Mouse (Mus musculus) midbrain, embryonic 15.5 days (tissue): Measurements from ENCODE around the gene Ptprb. TPM values are rescaled to one million over a fixed set of nuclear protein-coding genes. Genes with fewer than 3 reads are reported as not detected.
A peak's percentile ranks its signal among the peaks of the same experiment; 100 is the strongest.

Experiments used
- ATAC-seq: fragments of 200-750 bp; cut with Nextera tagmentation; replicated peaks from 2 replicates; pipeline ENCODE4 v1.8.0; 2017; ENCODE audit warnings: moderate TSS enrichment
- H3K27ac ChIP-seq: fragments of 300-500 bp; sonication (generic); 2 replicates; pipeline ENCODE4 v1.5.1; 2015; ENCODE audit warnings: mild to moderate bottlenecking, inconsistent platforms
- H3K27me3 ChIP-seq: fragments of 300-500 bp; sonication (generic); replicated peaks from 2 replicates; pipeline ENCODE4 v1.6.1; 2015; ENCODE audit warnings: inconsistent platforms
- H3K36me3 ChIP-seq: fragments of 300-500 bp; sonication (generic); replicated peaks from 2 replicates; pipeline ENCODE4 v1.6.1; 2015; ENCODE audit warnings: inconsistent platforms
- H3K4me1 ChIP-seq: fragments of 300-500 bp; sonication (generic); 2 replicates; pipeline ENCODE4 v1.6.1; 2015; ENCODE audit warnings: inconsistent platforms
- H3K4me2 ChIP-seq: fragments of 300-500 bp; sonication (generic); 2 replicates; pipeline ENCODE4 v1.6.1; 2015; ENCODE audit warnings: inconsistent platforms, mild to moderate bottlenecking, moderate library complexity
- H3K4me3 ChIP-seq: fragments of 300-500 bp; sonication (generic); 2 replicates; pipeline ENCODE4 v1.5.1; 2015; ENCODE audit warnings: mild to moderate bottlenecking, inconsistent platforms
- H3K9ac ChIP-seq: fragments of 300-500 bp; sonication (generic); 2 replicates; pipeline ENCODE4 v1.6.1; 2015; ENCODE audit warnings: mild to moderate bottlenecking, inconsistent platforms
- H3K9me3 ChIP-seq: fragments of 300-500 bp; sonication (generic); 2 replicates; pipeline ENCODE4 v1.6.1; 2016; ENCODE audit warnings: inconsistent platforms
- WGBS: fragments of 180-500 bp; shearing (Covaris S2); methylation state at CpG from one replicate; pipeline ENCODE4 v1.1.7; 2015; ENCODE audit warnings: mixed read lengths; 5-methylcytosine and 5-hydroxymethylcytosine counted together
- polyA plus RNA-seq: library from polyadenylated mRNA; unstranded; fragments of >200 nt; fragmentation: Nextera tagmentation; extraction: Ambion mirVana; gene quantifications from 2 replicates; pipeline ENCODE4 v1.2.1, GENCODE M21; 2015

Gene Ptprb
- polyA plus RNA-seq, 1 experiment from 2014 or later, result 3.9 TPM

DNA sequence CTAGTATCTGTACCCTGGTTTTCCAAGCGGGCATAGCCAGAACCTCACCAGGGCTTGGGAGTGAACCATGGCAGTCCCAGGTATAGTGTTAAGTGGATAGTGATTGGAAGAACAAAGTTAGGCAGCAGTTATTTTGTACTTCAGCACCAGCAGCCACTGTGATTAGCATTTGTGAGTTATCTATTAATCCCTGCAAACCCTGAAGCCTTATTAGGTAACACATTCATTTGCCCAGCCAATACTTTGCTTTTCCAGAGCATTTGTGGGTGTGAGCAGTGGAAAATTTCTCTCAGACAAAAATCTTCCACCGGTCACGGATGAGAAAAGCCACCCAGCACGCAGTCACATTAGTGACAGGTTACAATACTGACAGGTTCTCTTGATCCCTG lies 7.9 kb upstream of the Ptprb start:
- no peak overlapping the region for H3K9ac ChIP-seq
- H3K36me3 ChIP-seq, result no peaks in the 10 kb centered on the region
- H3K27ac ChIP-seq, result no peak overlapping the region
- no peak overlapping the region for H3K4me3 ChIP-seq
- no peaks in the 10 kb centered on the region for H3K9me3 ChIP-seq
- H3K4me2 ChIP-seq, result no peak overlapping the region
- no peaks in the 10 kb centered on the region for H3K4me1 ChIP-seq
- ATAC-seq, result no peak
- no peaks in the 10 kb centered on the region for H3K27me3 ChIP-seq
- WGBS, result 63% methylated on average over 4 of the region's 4 CpGs

DNA sequence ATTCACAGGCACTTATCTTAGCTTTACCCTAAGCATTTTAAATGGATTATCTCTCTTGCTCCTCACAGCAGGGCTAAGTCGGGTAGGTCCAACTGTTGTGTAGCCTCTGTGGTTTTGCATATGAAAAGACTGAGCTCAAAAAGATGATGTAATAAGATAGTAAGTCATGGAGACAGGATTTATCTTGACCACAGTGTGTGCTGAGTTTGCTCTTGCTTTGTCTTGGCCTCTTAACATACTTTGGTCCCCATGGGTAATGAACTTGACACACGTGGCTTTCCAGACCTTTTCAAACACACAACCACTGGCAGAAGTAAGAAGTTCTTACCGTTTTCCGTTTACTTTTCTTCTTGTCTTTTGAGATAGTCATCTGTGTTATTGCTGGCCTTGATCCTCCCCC lies 7.0 kb upstream of the Ptprb start:
- ATAC-seq, result no peak
- no peaks in the 10 kb centered on the region for H3K9me3 ChIP-seq
- no peaks in the 10 kb centered on the region for H3K36me3 ChIP-seq
- 26% methylated on average over 4 of the region's 4 CpGs for WGBS
- H3K27me3 ChIP-seq, result no peaks in the 10 kb centered on the region
- H3K4me2 ChIP-seq, result no peak overlapping the region
- no peak overlapping the region for H3K27ac ChIP-seq
- no peak overlapping the region for H3K9ac ChIP-seq
- no peak overlapping the region for H3K4me3 ChIP-seq
- H3K4me1 ChIP-seq, result no peaks in the 10 kb centered on the region

DNA sequence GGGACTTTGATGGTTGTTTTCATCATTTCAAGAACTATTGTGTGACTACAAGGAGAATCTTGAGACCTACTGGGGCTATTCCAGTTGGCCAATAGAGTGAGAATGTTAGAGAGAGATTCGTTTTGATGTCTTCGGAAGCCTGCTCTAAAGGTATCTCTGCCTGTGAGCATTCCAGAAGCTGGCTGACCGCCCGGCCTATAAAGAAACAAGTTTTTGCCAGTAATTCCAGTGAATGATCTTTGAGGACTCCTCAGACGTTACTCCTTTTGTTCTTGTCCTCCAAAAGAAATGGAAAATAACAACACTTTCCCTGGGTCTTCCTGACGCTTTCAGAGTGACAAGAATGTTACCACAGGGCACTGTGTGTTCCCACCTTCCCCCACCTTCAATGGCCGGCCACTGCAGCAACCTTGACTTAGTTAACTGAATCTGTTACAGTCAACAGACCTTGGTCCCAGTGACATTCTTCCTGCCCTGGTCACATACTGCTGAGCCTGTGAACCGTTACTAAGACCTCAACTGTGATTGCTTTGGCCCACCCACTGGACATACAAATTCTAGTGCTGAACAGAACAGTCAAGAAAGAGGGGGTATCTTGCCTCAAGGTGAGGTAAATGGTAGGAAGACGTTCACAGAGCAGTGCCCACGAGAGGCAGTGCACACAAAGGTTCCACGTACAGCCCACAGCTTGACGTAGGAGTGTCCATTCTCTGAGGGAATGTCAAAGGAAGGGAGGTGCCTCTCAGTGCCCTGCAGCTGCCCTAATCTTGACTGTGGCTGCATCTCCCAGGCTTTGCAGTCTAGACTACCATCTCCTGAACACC lies 4.5 kb upstream of the Ptprb start:
- 0 out of 2 replicates have a peak overlapping the region, but pooled peaks have one; percentile 4 for H3K27ac ChIP-seq
- no peaks in the 10 kb centered on the region for H3K9me3 ChIP-seq
- no peak overlapping the region for H3K9ac ChIP-seq
- 71% methylated on average over 12 of the region's 12 CpGs for WGBS
- no peaks in the 10 kb centered on the region for H3K27me3 ChIP-seq
- no peak overlapping the region for H3K4me2 ChIP-seq
- ATAC-seq, result no peak
- H3K4me1 ChIP-seq, result no peaks in the 10 kb centered on the region
- no peak overlapping the region for H3K4me3 ChIP-seq
- no peaks in the 10 kb centered on the region for H3K36me3 ChIP-seq

- Histone ChIP-seq H3K27ac (no peak overlapping the region), H3K4me1 (no peaks in the 10 kb centered on the region), H3K27me3 (no peaks in the 10 kb centered on the region), H3K4me2 (no peak overlapping the region), H3K4me3 (no peak overlapping the region), H3K9me3 (no peaks in the 10 kb centered on the region), H3K36me3 (no peaks in the 10 kb centered on the region), H3K9ac (no peak overlapping the region)
- no peak for ATAC-seq
- WGBS, result 91% methylated on average over 10 of the region's 10 CpGs
Measured at GRCm38 (mm10) chr10:116271470-116271915, 3.8 kb upstream of the Ptprb start.

DNA sequence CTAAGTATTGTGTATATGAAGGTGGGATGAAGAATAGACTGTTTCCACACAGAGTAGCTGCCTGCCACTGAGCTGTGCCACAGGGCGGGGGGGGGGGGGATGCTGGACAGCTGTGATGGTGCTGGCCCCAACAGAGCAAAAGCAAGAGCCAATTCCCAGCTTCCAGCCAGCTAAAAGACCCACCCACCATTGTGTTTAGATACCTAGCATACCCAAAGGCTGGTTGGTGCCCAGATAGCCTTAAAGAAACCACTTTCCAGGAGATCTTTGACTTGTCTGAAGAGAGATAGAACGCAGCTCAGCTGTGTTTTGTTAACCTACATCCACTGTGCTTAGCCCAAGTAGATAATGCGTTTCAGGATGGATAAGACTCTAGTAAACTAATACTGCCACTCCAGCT lies 3.2 kb upstream of the Ptprb start:
- H3K36me3 ChIP-seq, result no peaks in the 10 kb centered on the region
- ATAC-seq, result no peak
- no peak overlapping the region for H3K27ac ChIP-seq
- 82% methylated on average over 2 of the region's 3 CpGs for WGBS
- H3K4me2 ChIP-seq, result no peak overlapping the region
- no peak overlapping the region for H3K9ac ChIP-seq
- H3K4me3 ChIP-seq, result no peak overlapping the region
- H3K9me3 ChIP-seq, result no peaks in the 10 kb centered on the region
- no peaks in the 10 kb centered on the region for H3K4me1 ChIP-seq
- H3K27me3 ChIP-seq, result no peaks in the 10 kb centered on the region

DNA sequence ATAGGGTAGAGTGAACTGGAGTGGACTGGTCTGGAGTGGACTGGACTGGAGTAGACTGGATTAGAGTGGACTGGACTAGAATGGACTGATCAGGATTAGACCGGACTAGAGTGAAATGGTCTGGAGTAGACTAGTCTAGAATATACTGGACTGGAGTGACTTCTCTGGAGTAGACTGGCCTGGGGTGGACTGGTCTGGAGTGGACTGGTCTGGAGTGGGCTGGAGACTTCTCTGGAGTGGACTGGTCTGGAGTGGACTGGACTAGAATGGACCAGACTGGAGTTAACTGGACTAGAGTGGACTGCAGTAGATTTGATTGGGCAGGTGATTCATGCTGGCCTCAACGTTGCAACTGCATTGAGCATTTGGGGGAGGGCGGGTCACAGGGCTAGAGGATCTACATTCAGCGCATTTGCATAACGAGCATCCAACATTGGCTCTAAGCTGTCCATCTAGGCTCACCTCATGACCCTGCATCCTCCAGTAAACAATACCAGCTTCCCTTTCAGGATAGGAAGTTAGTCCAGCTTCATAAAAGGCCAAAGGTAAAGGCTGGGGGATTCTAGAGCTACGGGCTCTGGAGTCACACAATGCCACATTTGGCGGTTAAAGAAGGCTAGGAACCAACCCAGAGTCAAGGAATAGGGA lies 11.5 kb downstream of the Ptprb start:
- no peaks in the 10 kb centered on the region for H3K9me3 ChIP-seq
- H3K9ac ChIP-seq, result no peak overlapping the region
- no peaks in the 10 kb centered on the region for H3K4me1 ChIP-seq
- no peaks in the 10 kb centered on the region for H3K27me3 ChIP-seq
- 91% methylated on average over 7 of the region's 7 CpGs for WGBS
- H3K27ac ChIP-seq, result no peak overlapping the region
- no peak overlapping the region for H3K4me3 ChIP-seq
- H3K4me2 ChIP-seq, result no peak overlapping the region
- no peak for ATAC-seq
- no peaks in the 10 kb centered on the region for H3K36me3 ChIP-seq

GRCm38 (mm10) chr10:116288130-116288529 lies 12.8 kb downstream of the Ptprb start:
- ATAC-seq, result no peak
- no peak overlapping the region for H3K4me3 ChIP-seq
- H3K27ac ChIP-seq, result no peak overlapping the region
- no peaks in the 10 kb centered on the region for H3K36me3 ChIP-seq
- H3K4me2 ChIP-seq, result no peak overlapping the region
- no peaks in the 10 kb centered on the region for H3K4me1 ChIP-seq
- WGBS, result 80% methylated on average over 9 of the region's 9 CpGs
- H3K9me3 ChIP-seq, result no peaks in the 10 kb centered on the region
- no peak overlapping the region for H3K9ac ChIP-seq
- H3K27me3 ChIP-seq, result no peaks in the 10 kb centered on the region

DNA sequence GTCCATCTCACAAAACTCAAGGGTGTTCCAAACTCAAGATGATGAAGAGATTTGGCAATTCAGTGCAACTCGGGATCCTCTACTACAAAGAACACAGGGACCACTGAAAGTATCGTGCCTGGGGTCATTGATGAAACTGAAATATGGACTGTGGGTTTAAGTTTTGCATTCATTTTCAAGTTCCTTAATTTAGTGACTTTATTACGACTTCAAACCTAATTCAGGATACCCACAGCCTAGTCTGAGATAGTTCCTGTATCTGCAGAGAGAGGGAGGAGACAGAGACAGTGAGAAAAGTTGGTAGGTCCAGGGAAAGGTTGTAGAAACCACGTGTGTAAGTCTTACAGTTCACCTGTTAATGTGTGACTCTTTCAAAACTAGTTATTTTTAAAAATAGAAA lies 15.2 kb downstream of the Ptprb start:
- no peak overlapping the region for H3K27ac ChIP-seq
- H3K27me3 ChIP-seq, result no peaks in the 10 kb centered on the region
- 83% methylated on average over 4 of the region's 4 CpGs for WGBS
- H3K9me3 ChIP-seq, result no peaks in the 10 kb centered on the region
- H3K9ac ChIP-seq, result no peak overlapping the region
- H3K36me3 ChIP-seq, result no peaks in the 10 kb centered on the region
- H3K4me1 ChIP-seq, result no peaks in the 10 kb centered on the region
- no peak overlapping the region for H3K4me3 ChIP-seq
- H3K4me2 ChIP-seq, result no peak overlapping the region
- ATAC-seq, result no peak

DNA sequence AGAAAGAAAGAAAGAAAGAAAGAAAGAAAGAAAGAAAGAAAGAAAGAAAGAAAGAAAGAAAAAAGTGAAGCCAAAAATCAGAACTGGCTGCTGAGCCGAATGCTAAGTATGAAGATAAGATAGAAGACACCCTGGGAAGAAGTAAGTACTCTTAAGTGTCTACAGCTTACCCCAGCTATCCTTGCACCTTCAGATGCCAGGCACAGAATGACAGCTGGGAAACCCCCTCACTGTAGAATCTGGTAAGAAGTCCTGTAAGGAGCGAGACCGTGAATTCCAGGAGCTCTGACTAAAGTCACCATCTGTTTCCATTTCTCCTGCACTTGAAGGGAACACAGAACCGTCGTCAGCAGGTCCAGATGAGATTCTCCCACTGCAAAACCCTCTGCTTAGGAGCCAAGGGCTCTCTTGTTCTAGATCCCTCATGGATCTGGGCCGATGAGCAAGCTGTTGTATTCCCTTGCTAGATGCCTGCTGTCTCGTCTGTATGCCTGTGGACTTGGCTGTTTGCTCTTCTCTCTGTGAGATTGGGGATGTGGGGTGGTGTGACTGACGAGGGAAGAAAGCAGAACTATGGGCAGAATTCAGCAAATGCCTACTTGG lies 15.9 kb downstream of the Ptprb start:
- Histone ChIP-seq H3K36me3 (no peaks in the 10 kb centered on the region), H3K4me1 (no peaks in the 10 kb centered on the region), H3K27ac (no peak overlapping the region), H3K9me3 (no peaks in the 10 kb centered on the region), H3K9ac (no peak overlapping the region), H3K4me3 (no peak overlapping the region), H3K27me3 (no peaks in the 10 kb centered on the region), H3K4me2 (no peak overlapping the region)
- ATAC-seq, result no peak
- 88% methylated on average over 8 of the region's 8 CpGs for WGBS

GRCm38 (mm10) chr10:116296439-116296838 lies 21.1 kb downstream of the Ptprb start:
- Histone ChIP-seq H3K4me2 (no peak overlapping the region), H3K4me3 (no peak overlapping the region), H3K9ac (no peak overlapping the region), H3K9me3 (no peaks in the 10 kb centered on the region), H3K4me1 (peaks cover 7% of the 10 kb centered on the region), H3K27ac (no peak overlapping the region), H3K36me3 (no peaks in the 10 kb centered on the region), H3K27me3 (peaks cover 7% of the 10 kb centered on the region; the same call in 1 of the 2 replicates)
- ATAC-seq, result no peak
- 83% methylated on average over 4 of the region's 4 CpGs for WGBS

- H3K9me3 ChIP-seq, result no peaks in the 10 kb centered on the region
- peaks cover 15% of the 10 kb centered on the region for H3K27me3 ChIP-seq
- H3K36me3 ChIP-seq, result no peaks in the 10 kb centered on the region
- no peak for ATAC-seq
- WGBS, result 88% methylated on average over 12 of the region's 12 CpGs
- no peak overlapping the region for H3K9ac ChIP-seq
- H3K4me2 ChIP-seq, result no peak overlapping the region
- no peak overlapping the region for H3K27ac ChIP-seq
- no peak overlapping the region for H3K4me3 ChIP-seq
- peaks cover 12% of the 10 kb centered on the region for H3K4me1 ChIP-seq
Measured at GRCm38 (mm10) chr10:116297854-116298253, 22.5 kb downstream of the Ptprb start.

- Histone ChIP-seq H3K27ac (no peak overlapping the region), H3K9me3 (no peaks in the 10 kb centered on the region), H3K36me3 (no peaks in the 10 kb centered on the region), H3K4me3 (peak overlapping the region; percentile 47), H3K27me3 (peaks cover 15% of the 10 kb centered on the region), H3K4me1 (peaks cover 12% of the 10 kb centered on the region), H3K9ac (0 out of 2 replicates have a peak overlapping the region, but pooled peaks have one; percentile 37), H3K4me2 (peak overlapping the region; percentile 98)
- ATAC-seq, result peak; percentile 14; the same call in 1 of the 2 replicates
- 16% methylated on average over 7 of the region's 7 CpGs for WGBS
Measured at GRCm38 (mm10) chr10:116300824-116301223, 25.5 kb downstream of the Ptprb start.
